Mouse (Mus musculus) v-Abl transformed pro-B cells (cell line): ENCODE data around the gene Tfec.

Source experiments
- in situ Hi-C, 2 experiments: fragments of 400-800 bp; cut with MboI; formaldehyde crosslinking; loops; one replicate each; pipeline ENCODE4 v1.15.1; 2025; ENCODE audit not compliant: unreplicated experiment in 2 of 2

Gene Tfec

GRCm38 (mm10) chr6:16898251-16898862 lies at the start of gene Tfec:
Gene Tfec, minus strand, starts transcription at chr6:16898441.
- in situ Hi-C loops: no loop called here

- in situ Hi-C loops: no loop called here
Observed at GRCm38 (mm10) chr6:16947837-16948236, 49.6 kb upstream of the Tfec start.

GRCm38 (mm10) chr6:16943513-16943912 lies 45.3 kb upstream of the Tfec start:
- in situ Hi-C loops: no loop called here

GRCm38 (mm10) chr6:16942433-16942832 lies 44.2 kb upstream of the Tfec start:
- in situ Hi-C loops: no loop called here

GRCm38 (mm10) chr6:16931059-16931458 lies 32.8 kb upstream of the Tfec start:
- in situ Hi-C loops: no loop called here

GRCm38 (mm10) chr6:16920111-16920656 lies 21.9 kb upstream of the Tfec start:
- in situ Hi-C loops: no loop called here

- in situ Hi-C loops: no loop called here
Observed at GRCm38 (mm10) chr6:16891819-16892218, 6.4 kb downstream of the Tfec start.

- in situ Hi-C loops: no loop called here
Observed at GRCm38 (mm10) chr6:16883537-16884307, 14.5 kb downstream of the Tfec start.

GRCm38 (mm10) chr6:16874021-16874542 lies 24.2 kb downstream of the Tfec start:
- in situ Hi-C loops: no loop called here

GRCm38 (mm10) chr6:16870067-16870466 lies 28.2 kb downstream of the Tfec start:
- in situ Hi-C loops: no loop called here

- in situ Hi-C loops: no loop called here
Observed at GRCm38 (mm10) chr6:16868314-16868713, 29.9 kb downstream of the Tfec start.

GRCm38 (mm10) chr6:16862753-16863508 lies 35.3 kb downstream of the Tfec start:
- in situ Hi-C loops: no loop called here

- in situ Hi-C loops: no loop called here
Observed at GRCm38 (mm10) chr6:16862050-16862449, 36.2 kb downstream of the Tfec start.

GRCm38 (mm10) chr6:16855879-16856545 lies 42.2 kb downstream of the Tfec start:
- in situ Hi-C loops: no loop called here

GRCm38 (mm10) chr6:16854977-16855376 lies 43.3 kb downstream of the Tfec start:
- in situ Hi-C loops: no loop called here

- in situ Hi-C loops: no loop called here
Observed at GRCm38 (mm10) chr6:16846521-16846920, 51.7 kb downstream of the Tfec start.

- in situ Hi-C loops: no loop called here
Observed at GRCm38 (mm10) chr6:16835631-16836030, 62.6 kb downstream of the Tfec start.

GRCm38 (mm10) chr6:16828304-16828703 lies 69.9 kb downstream of the Tfec start:
- in situ Hi-C loops: no loop called here

GRCm38 (mm10) chr6:16821985-16822384 lies 76.3 kb downstream of the Tfec start:
- in situ Hi-C loops: no loop called here

GRCm38 (mm10) chr6:16806302-16806701 lies 91.9 kb downstream of the Tfec start:
- in situ Hi-C loops: no loop called here
